Mouse (Mus musculus): ENCODE data around the gene Gata1.

The Gata1 gene

GRCm38 (mm10) chrX:7971292-7971691 lies 6.6 kb downstream of the Gata1 start:
- TF ChIP-seq GATA4 (IDR thresholded peaks at IDR 0.05; ENCODE audit: insufficient replicate concordance, low read length), result no peak

- no peak for TF ChIP-seq GATA4 (IDR thresholded peaks at IDR 0.05; ENCODE audit: insufficient replicate concordance, low read length)
These were observed 9.0 kb downstream of the Gata1 start for GRCm38 (mm10) chrX:7968899-7969298.

- no peak for TF ChIP-seq GATA4 (IDR thresholded peaks at IDR 0.05; ENCODE audit: insufficient replicate concordance, low read length)
These were observed 9.6 kb downstream of the Gata1 start for GRCm38 (mm10) chrX:7968226-7968625.

DNA sequence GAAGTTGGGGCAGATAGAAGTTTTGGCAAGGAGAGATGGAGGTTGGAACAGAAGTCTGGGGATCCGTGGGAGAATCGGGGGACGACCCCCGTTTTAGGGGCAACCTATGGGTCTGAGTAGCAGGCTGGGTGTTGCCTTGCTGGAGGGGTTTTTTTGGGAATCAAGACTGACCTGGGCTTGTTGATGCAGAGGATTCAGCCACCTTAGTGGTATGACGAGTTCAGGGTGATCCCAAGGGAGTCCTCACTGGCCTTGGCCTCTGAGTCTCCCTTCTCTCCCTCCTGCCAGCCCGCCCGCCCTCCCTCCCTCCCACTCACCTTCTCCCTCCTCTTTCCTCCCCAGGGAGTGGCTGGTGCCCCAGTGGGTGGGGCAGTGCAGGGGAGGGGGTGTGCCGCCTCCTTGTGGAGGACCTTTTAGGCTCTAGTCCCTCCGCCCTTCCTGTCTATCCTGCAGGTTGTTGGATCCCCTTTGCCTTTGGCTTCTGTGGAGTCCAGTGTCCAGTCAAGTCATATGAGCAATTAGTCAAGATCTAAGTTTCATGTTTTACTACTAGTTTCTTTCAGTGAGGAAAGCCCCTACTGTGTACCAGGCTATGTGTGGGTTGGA lies 10.2 kb downstream of the Gata1 start:
- TF ChIP-seq GATA4 (IDR thresholded peaks at IDR 0.05; ENCODE audit: insufficient replicate concordance, low read length), result no peak

- TF ChIP-seq GATA4 (IDR thresholded peaks at IDR 0.05; ENCODE audit: insufficient replicate concordance, low read length), result no peak
These were observed 11.7 kb downstream of the Gata1 start for GRCm38 (mm10) chrX:7966161-7966560.

DNA sequence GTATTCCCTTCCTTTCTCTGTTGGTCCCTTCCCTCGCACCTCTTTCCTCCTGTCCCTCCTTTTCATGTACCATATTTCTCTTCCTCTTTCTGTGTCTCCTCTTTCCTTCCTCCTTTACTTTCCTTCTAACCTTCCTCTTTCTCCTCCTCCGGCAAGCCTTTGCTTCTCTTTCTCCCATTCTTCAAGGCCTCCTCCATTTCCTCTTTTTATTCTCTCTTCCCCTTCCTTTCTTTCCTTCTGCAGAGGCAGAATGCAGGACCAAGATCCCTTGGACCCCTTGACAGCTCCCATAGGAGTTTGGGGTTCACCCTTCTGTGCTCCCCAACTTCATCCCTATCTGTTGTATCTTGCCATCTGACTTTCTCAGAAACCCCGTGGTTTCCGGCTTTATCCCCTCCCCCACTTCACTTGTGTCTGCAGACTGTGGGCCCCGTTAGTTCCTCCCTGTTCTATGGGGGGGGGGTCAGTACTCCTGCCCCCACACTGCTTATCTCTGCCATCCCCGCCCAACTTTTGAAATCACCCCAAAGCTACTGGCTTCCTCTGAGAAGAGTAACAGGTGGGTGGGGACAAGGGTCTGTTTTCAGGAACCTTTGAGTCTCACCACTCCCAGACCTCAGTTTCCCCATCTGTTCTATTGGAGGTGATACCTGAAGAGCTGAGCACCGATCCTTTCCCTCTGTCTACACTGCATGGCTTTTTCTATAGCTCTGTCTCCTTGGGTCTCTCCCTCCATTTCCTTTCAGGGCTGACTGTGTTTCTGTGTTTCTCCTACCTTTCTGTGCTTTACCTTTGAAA lies 13.8 kb downstream of the Gata1 start:
- TF ChIP-seq GATA4 (IDR thresholded peaks at IDR 0.05; ENCODE audit: insufficient replicate concordance, low read length), result no peak

- TF ChIP-seq GATA4 (IDR thresholded peaks at IDR 0.05; ENCODE audit: insufficient replicate concordance, low read length), result no peak
These were observed 19.0 kb downstream of the Gata1 start for GRCm38 (mm10) chrX:7958868-7959267.

- no peak for TF ChIP-seq GATA4 (IDR thresholded peaks at IDR 0.05; ENCODE audit: insufficient replicate concordance, low read length)
These were observed 27.8 kb downstream of the Gata1 start for GRCm38 (mm10) chrX:7950091-7950490.

DNA sequence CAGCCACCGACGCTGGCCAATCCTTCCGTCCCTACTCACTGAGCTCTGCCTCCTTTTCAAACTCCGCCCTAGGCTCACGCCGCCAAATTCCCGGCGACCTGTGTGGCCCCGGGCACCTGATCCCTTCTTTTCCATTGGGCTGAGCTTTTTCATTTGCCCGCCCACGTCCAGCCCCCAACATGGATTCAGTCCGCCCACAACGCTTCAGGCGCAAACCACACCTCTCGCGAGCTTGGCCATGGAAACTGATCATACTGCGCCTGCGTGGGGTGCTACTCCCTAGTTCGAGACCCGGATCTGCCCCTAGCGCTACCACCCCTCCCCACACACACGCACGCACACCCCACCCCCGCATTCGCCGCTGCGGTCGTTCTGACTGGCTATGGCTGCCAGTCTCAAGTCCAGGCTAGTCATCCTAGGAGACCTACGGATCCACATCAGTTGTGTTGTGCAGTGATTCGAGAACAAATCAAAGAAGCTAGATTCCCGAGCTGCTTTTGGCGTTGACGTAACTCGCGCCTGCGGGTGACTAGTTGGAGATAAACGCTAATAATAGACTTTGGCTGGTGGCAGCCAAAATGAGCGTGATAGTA lies 29.9 kb downstream of the Gata1 start:
- TF ChIP-seq GATA4 (IDR thresholded peaks at IDR 0.05; ENCODE audit: insufficient replicate concordance, low read length), result no peak

DNA sequence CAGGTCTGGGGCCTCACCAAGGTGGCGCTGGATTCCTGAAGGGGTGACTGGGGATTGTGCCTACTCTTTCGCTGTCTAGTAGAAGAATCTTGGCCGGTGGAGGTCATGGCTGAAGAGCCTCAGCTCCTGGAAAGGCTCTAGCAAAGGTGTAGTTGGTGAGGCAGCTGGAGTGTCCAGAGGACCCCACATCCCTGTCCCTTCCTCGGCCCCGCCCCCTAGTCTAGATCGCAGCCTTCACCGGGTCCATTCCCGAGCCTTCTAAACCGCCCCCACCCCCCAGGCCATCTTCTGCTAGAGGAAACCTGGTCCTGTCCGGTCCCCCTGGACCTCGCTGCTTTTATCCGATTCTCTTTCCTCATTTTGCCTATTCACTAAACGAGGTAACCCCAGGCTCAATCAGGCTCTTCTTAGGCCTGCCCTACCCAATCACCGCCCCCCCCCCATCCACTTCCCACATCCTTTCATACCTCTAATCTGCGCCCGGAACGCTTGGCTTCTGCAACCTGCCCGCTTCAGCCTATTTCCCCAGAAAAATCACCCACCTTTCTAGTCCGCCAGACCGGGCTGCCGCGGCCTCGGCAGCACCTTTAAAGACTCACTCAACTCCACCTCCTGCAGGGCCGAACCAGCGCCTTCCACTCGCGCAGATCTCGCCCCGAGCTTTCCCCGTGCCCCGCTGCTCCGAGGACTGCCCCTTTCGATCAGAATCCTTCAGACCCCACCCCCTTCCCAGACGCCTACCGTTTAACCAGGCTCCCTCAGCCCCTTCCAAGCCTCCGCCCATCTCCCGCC lies 30.6 kb downstream of the Gata1 start, which contains the start of gene Hdac6:
TSS of gene Hdac6 (minus strand) at position 782 of the 792 bp plus-strand sequence.
- TF ChIP-seq GATA4 (IDR thresholded peaks at IDR 0.05; ENCODE audit: insufficient replicate concordance, low read length), result no peak

DNA sequence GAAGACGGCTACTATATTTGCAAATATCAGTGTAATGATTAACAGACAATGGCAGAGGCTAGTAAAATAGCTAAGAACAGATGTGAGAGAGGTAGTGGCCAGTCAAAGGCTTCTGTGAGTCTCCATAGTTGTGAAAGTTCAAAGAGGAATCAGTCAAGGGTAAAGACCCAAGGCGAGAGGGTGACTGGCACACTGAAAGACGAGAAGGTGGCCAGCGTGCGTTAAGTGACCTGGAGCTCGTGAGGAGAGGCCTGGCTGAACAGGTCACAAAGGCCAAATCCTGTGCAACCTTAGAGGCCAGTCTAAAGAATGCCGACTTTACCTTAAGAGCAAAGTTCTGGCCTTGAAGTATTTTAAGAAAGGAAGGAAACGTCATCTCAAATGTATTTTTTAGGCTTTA lies 32.3 kb downstream of the Gata1 start:
- no peak for TF ChIP-seq GATA4 (IDR thresholded peaks at IDR 0.05; ENCODE audit: insufficient replicate concordance, low read length)

DNA sequence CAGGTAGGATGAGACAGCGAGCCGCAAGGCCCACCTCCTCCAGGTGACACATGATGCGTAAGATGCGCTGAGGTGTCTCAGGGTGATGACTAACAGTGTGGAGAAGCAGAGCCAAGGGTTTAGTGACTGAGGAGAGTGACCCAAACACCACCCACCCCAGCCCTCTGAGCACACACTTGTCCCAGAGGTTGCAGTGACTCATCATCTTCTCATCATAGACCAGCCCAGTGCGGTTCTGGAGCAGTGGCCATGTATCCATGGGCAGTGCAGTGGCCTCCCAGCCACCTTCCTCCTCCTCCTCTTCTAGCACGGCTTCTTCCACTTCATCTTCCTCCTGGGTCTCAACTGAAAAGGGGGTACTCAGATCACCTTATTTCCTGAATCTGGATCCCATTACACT lies 40.2 kb downstream of the Gata1 start:
- no peak for TF ChIP-seq GATA4 (IDR thresholded peaks at IDR 0.05; ENCODE audit: insufficient replicate concordance, low read length)

GRCm38 (mm10) chrX:7936874-7937273 lies 41.0 kb downstream of the Gata1 start:
- TF ChIP-seq GATA4 (IDR thresholded peaks at IDR 0.05; ENCODE audit: insufficient replicate concordance, low read length), result no peak

DNA sequence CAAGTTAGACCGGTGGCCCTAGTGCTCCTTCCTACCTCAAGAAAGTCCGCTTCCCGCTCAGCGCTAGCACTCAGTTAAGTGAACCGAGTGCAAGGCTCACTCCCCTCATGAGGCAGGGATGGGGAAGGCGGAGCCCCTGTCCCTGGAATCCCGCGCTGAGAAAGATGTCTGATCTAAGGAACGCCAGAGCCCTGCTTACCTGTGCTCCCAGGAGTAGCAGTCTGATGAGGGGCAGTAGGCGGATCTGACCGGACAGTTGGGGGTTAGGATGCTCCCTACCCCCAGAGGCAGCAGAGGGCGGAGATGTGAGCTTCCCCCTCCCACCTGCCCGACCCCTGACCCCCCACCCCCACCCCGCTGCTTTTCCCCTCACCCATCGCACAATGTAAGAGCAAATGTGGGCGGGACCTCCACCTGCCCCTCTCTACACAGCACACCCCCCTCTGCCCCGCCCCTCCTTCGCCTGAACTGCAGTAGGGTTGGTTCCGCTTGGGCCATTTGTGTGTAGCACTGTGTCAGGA lies 49.5 kb downstream of the Gata1 start, which contains the start of gene Eras:
TSS of gene Eras (minus strand) at position 338 of the 521 bp plus-strand sequence.
- no peak for TF ChIP-seq GATA4 (IDR thresholded peaks at IDR 0.05; ENCODE audit: insufficient replicate concordance, low read length)

GRCm38 (mm10) chrX:7927116-7927515 lies 50.8 kb downstream of the Gata1 start:
- TF ChIP-seq GATA4 (IDR thresholded peaks at IDR 0.05; ENCODE audit: insufficient replicate concordance, low read length), result no peak

Data from liver, adult (tissue).